Mouse (Mus musculus) gastrocnemius, postnatal 36 days (tissue): Measurements from ENCODE around the gene Oaf. TPM values are rescaled to one million over a fixed set of nuclear protein-coding genes. Genes with fewer than 3 reads are reported as not detected.

ENCODE experiments used
- DNase-seq, 2 experiments: peaks; one replicate each; pipeline ENCODE4 v3.0.0; 2022
- intact Hi-C: fragments of 180-260 bp; cut with DNase I; formaldehyde crosslinking; loops from one replicate; pipeline ENCODE4 v1.15.1; 2025
- total RNA-seq, 2 experiments: library from RNA; stranded (reverse); gene quantifications; 2 replicates each; pipeline ENCODE4 v1.2.3; 2021

Gene Oaf
- total RNA-seq, 2 experiments from 2014 or later, result 5.4 to 10.7 TPM

- DNase-seq, result no peak
- intact Hi-C loops, result no loop called here
Observed at GRCm38 (mm10) chr9:43246738-43247180, 7.0 kb upstream of the Oaf start.

- intact Hi-C loops, result no loop called here
- DNase-seq, result no peak
Observed at GRCm38 (mm10) chr9:43245801-43246570, 6.3 kb upstream of the Oaf start.

- DNase-seq, result no peak
- intact Hi-C loops, result no loop called here
Observed at GRCm38 (mm10) chr9:43242432-43242831, 2.7 kb upstream of the Oaf start.

- intact Hi-C loops, result no loop called here
- DNase-seq, result no peak
Observed at GRCm38 (mm10) chr9:43241970-43242369, 2.3 kb upstream of the Oaf start.

- DNase-seq, result no peak
- intact Hi-C loops, result no loop called here
Observed at GRCm38 (mm10) chr9:43241291-43241690, 1.6 kb upstream of the Oaf start.

GRCm38 (mm10) chr9:43240594-43240900 is 836 bp upstream of the Oaf start:
- intact Hi-C loops, result no loop called here
- DNase-seq, result no peak

GRCm38 (mm10) chr9:43238631-43239545 is 823 bp downstream of the Oaf start:
- intact Hi-C loops, result no loop called here

GRCm38 (mm10) chr9:43238167-43238566 is 1.5 kb downstream of the Oaf start:
- intact Hi-C loops, result no loop called here
- DNase-seq, result no peak

More at GRCm38 (mm10) chr9:43238631-43239545, 823 bp downstream of the Oaf start:
- no peak for DNase-seq

- no peak for DNase-seq
Observed at GRCm38 (mm10) chr9:43237111-43237775, 2.5 kb downstream of the Oaf start.

GRCm38 (mm10) chr9:43236576-43236975 is 3.1 kb downstream of the Oaf start:
- no peak for DNase-seq
- intact Hi-C loops, result no loop called here

More at GRCm38 (mm10) chr9:43237111-43237775, 2.5 kb downstream of the Oaf start:
- intact Hi-C loops, result no loop called here

GRCm38 (mm10) chr9:43236106-43236505 is 3.6 kb downstream of the Oaf start:
- DNase-seq, result no peak
- intact Hi-C loops, result no loop called here

- DNase-seq, result no peak
- intact Hi-C loops, result no loop called here
Observed at GRCm38 (mm10) chr9:43235336-43235735, 4.4 kb downstream of the Oaf start.

- intact Hi-C loops, result no loop called here
- no peak for DNase-seq
Observed at GRCm38 (mm10) chr9:43234496-43234895, 5.2 kb downstream of the Oaf start.

GRCm38 (mm10) chr9:43233515-43233914 is 6.2 kb downstream of the Oaf start:
- DNase-seq, result no peak
- intact Hi-C loops, result no loop called here

GRCm38 (mm10) chr9:43233044-43233443 is 6.7 kb downstream of the Oaf start:
- intact Hi-C loops, result no loop called here
- no peak for DNase-seq

GRCm38 (mm10) chr9:43232286-43232685 is 7.4 kb downstream of the Oaf start:
- DNase-seq, result no peak
- intact Hi-C loops, result no loop called here

GRCm38 (mm10) chr9:43231805-43232204 is 7.9 kb downstream of the Oaf start:
- intact Hi-C loops, result no loop called here
- DNase-seq, result no peak

GRCm38 (mm10) chr9:43230886-43231285 is 8.8 kb downstream of the Oaf start:
- intact Hi-C loops, result no loop called here
- no peak for DNase-seq

GRCm38 (mm10) chr9:43229962-43230361 is 9.7 kb downstream of the Oaf start:
- DNase-seq, result no peak
- intact Hi-C loops, result no loop called here

- DNase-seq, result no peak
- intact Hi-C loops, result no loop called here
Observed at GRCm38 (mm10) chr9:43229398-43229895, 10.3 kb downstream of the Oaf start.

- DNase-seq, result no peak
- intact Hi-C loops, result no loop called here
Observed at GRCm38 (mm10) chr9:43228745-43229144, 11.0 kb downstream of the Oaf start.
